ENCODE assay signal across 9 mouse cellular contexts in the genomic region with DNA sequence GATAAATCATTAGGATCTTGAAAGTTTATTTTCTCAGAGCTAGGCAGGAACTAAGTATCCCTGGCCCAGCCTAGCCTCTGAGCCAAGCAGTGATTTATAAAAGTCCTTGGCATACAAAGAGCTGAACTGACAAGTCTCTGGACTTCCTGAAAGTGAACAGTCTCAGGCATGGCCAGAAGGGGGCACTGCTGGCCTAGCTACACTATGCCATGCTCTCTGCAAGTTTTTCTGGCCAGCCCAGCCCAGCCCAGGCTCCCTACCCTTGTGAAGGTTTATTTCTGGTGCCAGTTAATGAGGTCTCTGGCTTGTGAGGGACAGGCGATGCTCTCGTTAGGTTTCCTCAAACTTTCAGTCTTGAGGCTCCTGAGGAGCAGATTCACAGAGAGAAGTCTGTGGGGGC.
DNase-seq lines count a peak whose midpoint lies in the region; ATAC-seq and TF ChIP-seq lines count a peak whose summit lies in the region.
"Had no signal": no experiment of that assay in that cellular context is flagged by ENCODE, and none has a peak within 500 bp of the region (broad histone marks: within the 10 kb centered on the region; RNA-seq: fewer than 3 reads in every experiment).

No protein-coding gene starts in this region.

- DNase-seq in adipocyte (ENCODE audit: low spot score) = peak; percentile 94
- DNase-seq in cerebellum, postnatal 25 days = peak; percentile 87 to 93
- DNase-seq in gastrocnemius, postnatal 10 days = peak; percentile 92
- DNase-seq in hindlimb bud, embryonic 11.5 days (ENCODE audit: extremely low spot score, low read depth, low spot score) = peak; percentile 80
- peak; percentile 84 to 90 for DNase-seq in left cerebral cortex, adult 2 months (ENCODE audit: extremely low spot score in 1 of 2, low spot score in 2 of 2)
- peak; percentile 93 for DNase-seq in skeletal muscle tissue, adult 2 months (ENCODE audit: low read depth, low spot score)

- TF ChIP-seq CTCF in left cerebral cortex, adult 2 months (IDR thresholded peaks at IDR 0.05) = peak; percentile 96

- intact Hi-C loops in left cerebral cortex, adult 2 months (cut with DNase I) = loop anchor here (1.0 to 5.0 kb wide), 3 partner anchors 64 to 136 kb away; no protein-coding TSS in a partner anchor

- no peak overlapping the region; the same call in 1 of the 2 replicates for H3K27ac ChIP-seq in left cerebral cortex, adult 2 months
- H3K27ac ChIP-seq: neural tube, embryonic 12.5 days had no signal

- 0 out of 2 replicates have a peak, but pooled peaks have one; percentile 33 for ATAC-seq in megakaryocyte-erythroid progenitor cell, adult 5-6 weeks (replicated peaks; ENCODE audit: low FRiP score, low TSS enrichment, poor library complexity, severe bottlenecking)
- no peak for ATAC-seq in monocyte, adult 5-6 weeks (replicated peaks; ENCODE audit: insufficient number of reproducible peaks, low FRiP score, low TSS enrichment, poor library complexity, severe bottlenecking)

- no peak overlapping the region for H3K4me3 ChIP-seq in left cerebral cortex, adult 2 months
- H3K4me3 ChIP-seq: neural tube, embryonic 12.5 days had no signal
